Mouse (Mus musculus) induced T-regulatory cell, adult 2 months (primary cell): ENCODE measurements around the gene Unkl.
A peak's percentile ranks its signal among the peaks of the same experiment; 100 is the strongest.

Source experiments
- DNase-seq: peaks from one replicate; pipeline ENCODE4 v3.0.0-alpha.2; 2012; ENCODE audit warnings: low read depth

Unkl gene

GRCm38 (mm10) chr17:25255110-25255509 lies 66.9 kb downstream of the Unkl start:
- peak; percentile 62 for DNase-seq

DNA sequence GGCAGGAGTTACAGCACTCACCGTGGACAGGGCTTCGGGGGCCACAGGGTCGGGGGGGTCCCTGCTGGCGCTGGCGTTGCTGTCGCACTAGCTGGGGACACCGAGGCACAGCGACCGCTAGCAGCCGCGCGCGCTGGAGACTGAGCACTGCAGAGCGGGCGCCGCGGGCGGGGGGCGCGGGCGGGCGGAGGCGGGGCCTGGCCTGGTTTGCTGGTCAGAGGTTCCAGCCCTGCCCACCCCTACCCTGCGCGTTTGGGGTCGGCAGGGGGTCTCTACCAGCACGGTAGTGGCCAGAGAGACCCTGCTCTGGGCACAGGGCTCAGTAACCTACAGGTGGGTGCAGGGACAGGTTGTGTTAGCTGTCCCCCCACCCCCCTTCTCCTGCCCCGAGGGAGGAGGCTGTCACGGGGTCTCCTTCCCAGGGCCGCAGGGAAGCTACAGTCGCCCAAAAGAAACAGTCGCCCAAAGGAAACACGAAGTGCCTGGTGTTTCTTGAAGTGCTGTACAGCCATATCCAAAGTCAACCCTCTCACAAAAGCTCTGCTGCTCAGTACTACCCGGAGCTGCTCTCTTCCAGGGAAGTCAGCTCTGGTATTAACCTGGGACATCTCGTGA lies 68.0 kb downstream of the Unkl start, which contains the start of gene Baiap3:
Gene Baiap3 (minus strand): TSS at position 225 of the 615 bp plus-strand sequence.
- DNase-seq, result peak; percentile 49

- DNase-seq, result peak; percentile 86
Observed at GRCm38 (mm10) chr17:25257804-25258261, 69.6 kb downstream of the Unkl start.

GRCm38 (mm10) chr17:25264453-25264852 lies 76.3 kb downstream of the Unkl start:
- no peak for DNase-seq

DNA sequence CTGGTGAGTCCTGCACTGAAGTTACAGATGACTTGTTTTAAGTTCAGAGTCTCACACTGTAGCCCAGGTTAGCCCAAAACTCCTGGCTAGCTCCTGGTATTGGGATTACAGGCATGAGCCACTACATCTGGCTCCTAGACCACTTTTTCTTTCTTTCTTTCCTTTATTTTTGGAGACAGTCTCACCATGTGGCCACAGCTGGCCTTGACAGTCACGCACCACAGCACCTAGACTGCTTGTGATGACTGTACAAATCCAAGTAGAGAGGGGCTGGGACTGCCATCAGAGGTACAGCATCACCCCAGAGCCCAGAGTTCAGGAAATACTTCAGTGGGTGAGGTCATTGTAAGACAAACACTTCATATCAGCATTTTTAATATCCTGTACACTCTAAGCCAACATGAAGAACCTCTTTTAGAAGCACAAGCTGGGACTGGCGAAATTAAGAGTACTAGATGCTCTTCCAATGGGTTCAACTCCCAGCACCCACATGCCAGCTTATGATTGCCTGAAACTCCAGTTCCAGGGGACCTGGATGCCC lies 82.7 kb downstream of the Unkl start:
- DNase-seq, result peak; percentile 42

DNA sequence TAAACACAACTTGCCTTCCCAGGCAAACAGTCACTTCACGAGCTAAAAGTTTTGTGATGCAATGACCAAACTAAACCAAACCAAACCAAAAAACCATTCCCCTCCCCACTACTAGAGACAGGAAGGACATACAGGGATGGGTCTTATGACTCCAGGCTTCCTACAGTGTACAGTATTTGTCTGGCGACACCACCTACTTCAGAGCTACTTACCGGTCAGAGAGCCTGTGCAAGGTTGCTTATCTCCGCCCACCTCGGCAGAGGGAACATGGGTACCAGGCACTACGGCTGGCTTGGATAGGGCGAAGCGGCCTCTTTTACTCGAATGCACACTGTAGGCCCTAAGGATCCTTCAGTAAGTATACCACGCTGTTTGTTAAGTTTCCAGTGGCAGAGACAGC lies 84.1 kb downstream of the Unkl start:
- peak; percentile 56 for DNase-seq

- DNase-seq, result peak; percentile 94
Observed at GRCm38 (mm10) chr17:25272951-25273705, 84.9 kb downstream of the Unkl start.

DNA sequence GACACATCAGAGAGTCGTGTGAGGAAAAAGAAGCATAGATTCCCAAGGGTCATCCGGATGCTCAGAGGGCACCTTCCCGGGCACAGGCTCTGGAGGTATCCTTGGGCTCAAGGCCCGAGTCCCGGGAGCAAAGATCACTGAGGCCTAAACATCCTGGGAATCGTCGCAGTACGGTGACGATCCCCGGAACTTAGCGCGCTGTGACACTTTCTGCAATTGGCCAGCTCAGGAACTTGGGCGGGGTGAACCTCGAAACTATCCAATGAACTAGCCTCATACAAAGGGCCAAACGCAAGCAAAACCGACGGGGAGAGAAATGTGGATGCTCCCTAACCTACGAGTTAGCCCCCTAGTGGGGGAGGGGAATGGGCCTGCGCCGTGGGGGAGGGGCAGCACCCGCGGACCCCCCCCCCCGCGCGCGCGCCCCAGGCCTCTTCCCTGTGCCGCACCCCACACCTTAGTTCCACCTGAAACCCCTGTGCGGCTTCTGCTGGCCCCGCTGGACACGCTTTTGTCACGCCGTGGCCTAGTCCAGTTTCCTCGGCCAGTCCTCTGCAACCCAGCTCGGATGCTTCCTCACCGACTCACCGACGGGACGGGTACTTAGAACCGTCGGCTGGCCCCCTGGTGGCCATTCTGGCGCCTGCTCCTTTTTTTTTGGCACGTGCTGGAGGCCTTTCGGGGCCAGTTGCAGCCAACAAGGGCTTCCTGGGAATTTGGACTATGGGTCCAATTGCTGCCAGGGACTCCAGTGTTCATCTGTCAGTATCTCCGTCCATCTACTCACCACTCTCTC lies 85.7 kb downstream of the Unkl start:
- DNase-seq, result peak; percentile 100

GRCm38 (mm10) chr17:25274571-25275346 lies 86.6 kb downstream of the Unkl start, which contains the start of gene Ube2i:
Gene Ube2i (minus strand): TSS chr17:25274622.
- no peak for DNase-seq

- no peak for DNase-seq
Observed at GRCm38 (mm10) chr17:25275833-25276232, 87.6 kb downstream of the Unkl start.

DNA sequence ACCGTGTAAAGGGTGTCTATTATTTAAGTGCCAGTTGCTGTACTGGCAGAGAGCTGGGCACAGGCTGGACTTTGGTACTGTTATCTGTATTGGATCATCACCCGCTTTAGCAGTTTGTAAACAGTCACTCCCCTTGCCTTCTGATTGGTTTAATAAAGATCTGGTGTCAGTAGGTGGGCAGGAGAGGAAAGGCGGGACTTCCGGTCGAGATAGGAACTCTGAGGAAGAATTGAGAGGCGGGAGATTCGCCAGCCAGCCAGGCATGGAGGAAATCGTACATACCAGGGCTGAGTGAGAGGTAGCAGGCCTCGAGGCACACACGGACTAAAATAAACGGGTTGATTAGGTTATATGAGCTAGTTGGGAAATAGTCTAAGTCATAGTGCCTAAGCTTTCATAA lies 93.9 kb downstream of the Unkl start:
- DNase-seq, result peak; percentile 64
